Comparison of ENCODE assay signal across 29 mouse cellular contexts in the genomic region with DNA sequence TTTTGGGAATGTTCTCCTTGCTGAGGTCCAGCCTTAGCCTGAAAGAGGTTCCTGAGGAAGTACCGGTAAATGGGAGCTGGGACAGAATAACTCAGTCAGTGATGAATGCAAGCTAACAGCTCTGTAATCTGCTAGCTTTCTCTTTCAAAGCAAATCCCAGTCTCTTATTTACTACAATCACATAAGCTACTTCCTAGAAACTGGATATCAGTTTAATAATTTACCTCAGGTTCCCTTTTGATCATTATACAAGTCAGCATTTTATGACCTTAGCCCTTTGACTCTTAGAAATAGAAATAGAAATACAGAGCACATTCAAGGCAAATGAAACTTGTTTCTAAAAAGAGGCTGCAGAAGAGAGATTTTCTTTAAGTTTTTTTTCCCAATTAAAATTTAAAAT.
A peak's percentile ranks its signal among the peaks of the same experiment; 100 is the strongest.
DNase-seq lines count a peak whose midpoint lies in the region; ATAC-seq and TF ChIP-seq lines count a peak whose summit lies in the region.
"Had no signal": no experiment of that assay in that cellular context is flagged by ENCODE, and none has a peak within 500 bp of the region (broad histone marks: within the 10 kb centered on the region; RNA-seq: fewer than 3 reads in every experiment).

No protein-coding gene starts in this region.

- H3K4me2 ChIP-seq in kidney, embryonic 14.5 days (replicated peaks; ENCODE audit: low read depth, low read length): no peak overlapping the region
- peak overlapping the region; percentile 7; the same call in 1 of the 2 replicates for H3K4me2 ChIP-seq in liver, postnatal 0 days (ENCODE audit: low read depth, low read length)
- H3K4me2 ChIP-seq in liver, embryonic 11.5 days: no peak overlapping the region
- H3K4me2 ChIP-seq: embryonic facial prominence, embryonic 13.5 days; forebrain, embryonic 12.5 days; forebrain, embryonic 15.5 days; heart, embryonic 13.5 days; hindbrain, embryonic 14.5 days had no signal

- no peaks in the 10 kb centered on the region; the same call in 1 of the 2 replicates for H3K9me3 ChIP-seq in kidney, embryonic 14.5 days (ENCODE audit: control insufficient read depth, low read length)
- no peaks in the 10 kb centered on the region for H3K9me3 ChIP-seq in liver, postnatal 0 days (ENCODE audit: low read length)
- no peaks in the 10 kb centered on the region for H3K9me3 ChIP-seq in liver, embryonic 11.5 days (ENCODE audit: control insufficient read depth, low read length)
- H3K9me3 ChIP-seq: embryonic facial prominence, embryonic 10.5 days; embryonic facial prominence, embryonic 13.5 days; forebrain, embryonic 12.5 days; forebrain, embryonic 15.5 days; G1E; heart, embryonic 10.5 days; heart, embryonic 13.5 days had no signal

- no peak for TF ChIP-seq POLR2A in small intestine, adult 2 months (IDR thresholded peaks at IDR 0.05; ENCODE audit: low read depth, low read length)

- no peak overlapping the region for H3K27ac ChIP-seq in kidney, embryonic 14.5 days (ENCODE audit: low read depth, low read length)
- H3K27ac ChIP-seq in liver, postnatal 0 days (ENCODE audit: low read depth): 0 out of 2 replicates have a peak overlapping the region, but pooled peaks have one; percentile 39
- no peak overlapping the region for H3K27ac ChIP-seq in liver, embryonic 11.5 days (ENCODE audit: low read depth, low read length)
- peak overlapping the region; percentile 71 for H3K27ac ChIP-seq in small intestine, adult 2 months (ENCODE audit: insufficient read depth, low read depth, low read length)
- H3K27ac ChIP-seq: embryonic facial prominence, embryonic 10.5 days; embryonic facial prominence, embryonic 13.5 days; forebrain, embryonic 12.5 days; forebrain, embryonic 15.5 days; heart, adult 2 months; heart, embryonic 10.5 days; heart, embryonic 13.5 days; hindbrain, embryonic 14.5 days; hindbrain, postnatal 0 days had no signal

- no peaks in the 10 kb centered on the region for H3K36me3 ChIP-seq in kidney, embryonic 14.5 days (ENCODE audit: control insufficient read depth, insufficient read depth, low read length)
- no peaks in the 10 kb centered on the region for H3K36me3 ChIP-seq in liver, postnatal 0 days (replicated peaks; ENCODE audit: insufficient read depth, low read length)
- H3K36me3 ChIP-seq in liver, embryonic 11.5 days (ENCODE audit: control insufficient read depth, insufficient read depth, low read length): no peaks in the 10 kb centered on the region
- H3K36me3 ChIP-seq in small intestine, adult 2 months (ENCODE audit: control insufficient read depth, insufficient read depth, low read length): no peaks in the 10 kb centered on the region
- H3K36me3 ChIP-seq: embryonic facial prominence, embryonic 10.5 days; embryonic facial prominence, embryonic 13.5 days; forebrain, embryonic 12.5 days; forebrain, embryonic 15.5 days; G1E; heart, embryonic 10.5 days; heart, embryonic 13.5 days had no signal

- H3K4me1 ChIP-seq in kidney, embryonic 14.5 days (ENCODE audit: control insufficient read depth, insufficient read depth, low read length): no peaks in the 10 kb centered on the region
- no peaks in the 10 kb centered on the region for H3K4me1 ChIP-seq in liver, postnatal 0 days (ENCODE audit: insufficient read depth)
- H3K4me1 ChIP-seq in liver, embryonic 11.5 days (replicated peaks; ENCODE audit: control insufficient read depth, insufficient read depth, low read length): no peaks in the 10 kb centered on the region
- H3K4me1 ChIP-seq in small intestine, adult 2 months (ENCODE audit: control insufficient read depth, insufficient read depth, insufficient read length, low read length): peaks cover 17% of the 10 kb centered on the region
- H3K4me1 ChIP-seq: embryonic facial prominence, embryonic 10.5 days; embryonic facial prominence, embryonic 13.5 days; forebrain, embryonic 12.5 days; forebrain, embryonic 15.5 days; heart, embryonic 10.5 days; heart, embryonic 13.5 days had no signal

- TF ChIP-seq CTCF in liver, postnatal 0 days (IDR thresholded peaks at IDR 0.05; ENCODE audit: low read depth): no peak
- TF ChIP-seq CTCF in small intestine, adult 2 months (IDR thresholded peaks at IDR 0.05; ENCODE audit: extremely low read depth, insufficient read length, insufficient replicate concordance, low read depth, low read length): no peak

- H3K4me3 ChIP-seq in kidney, embryonic 14.5 days (ENCODE audit: low read length): no peak overlapping the region
- H3K4me3 ChIP-seq in liver, postnatal 0 days (ENCODE audit: low read depth, low read length): no peak overlapping the region
- no peak overlapping the region for H3K4me3 ChIP-seq in liver, embryonic 11.5 days (ENCODE audit: low read depth, low read length)
- H3K4me3 ChIP-seq in small intestine, adult 2 months (ENCODE audit: low read depth, low read length): no peak overlapping the region
- H3K4me3 ChIP-seq: embryonic facial prominence, embryonic 10.5 days; embryonic facial prominence, embryonic 13.5 days; erythroblast, embryonic 14.5 days; forebrain, embryonic 12.5 days; forebrain, embryonic 15.5 days; heart, adult 2 months; heart, embryonic 10.5 days; heart, embryonic 13.5 days had no signal

- peak; percentile 20 for DNase-seq in kidney, adult 9 months
- DNase-seq in liver, postnatal 0 days: no peak
- no peak for DNase-seq in liver, embryonic 11.5 days (ENCODE audit: low spot score)
- no peak for DNase-seq in cerebellum, postnatal 10 days
- DNase-seq: adrenal gland, postnatal 10 days; adrenal gland, postnatal 36 days; B cell, adult 2 months; cerebellum, adult 18-20 months; cerebellum, adult 9-10 months; cerebellum, postnatal 25 days; embryo, embryonic 11 days; gastrocnemius, postnatal 36 days; heart, adult 2 months; heart, postnatal 14 days; heart, postnatal 4 days had no signal

- H3K27me3 ChIP-seq in kidney, embryonic 14.5 days (ENCODE audit: control insufficient read depth, insufficient read depth, low read length): no peaks in the 10 kb centered on the region
- no peaks in the 10 kb centered on the region for H3K27me3 ChIP-seq in liver, postnatal 0 days (ENCODE audit: insufficient read depth, low read length)
- no peaks in the 10 kb centered on the region for H3K27me3 ChIP-seq in liver, embryonic 11.5 days (replicated peaks; ENCODE audit: control insufficient read depth, insufficient read depth, low read length)
- no peaks in the 10 kb centered on the region for H3K27me3 ChIP-seq in small intestine, adult 2 months (ENCODE audit: control insufficient read depth, insufficient read depth, low read length)
- H3K27me3 ChIP-seq: CH12.LX; embryonic facial prominence, embryonic 13.5 days; forebrain, embryonic 12.5 days; forebrain, embryonic 15.5 days; heart, embryonic 13.5 days; Patski had no signal

- TF ChIP-seq EP300 in liver, postnatal 0 days (IDR thresholded peaks at IDR 0.05; ENCODE audit: low read depth): no peak; the same call in 1 of the 2 replicates

- no peak overlapping the region for H3K9ac ChIP-seq in kidney, embryonic 14.5 days (ENCODE audit: low read depth, low read length)
- no peak overlapping the region for H3K9ac ChIP-seq in liver, postnatal 0 days (replicated peaks)
- H3K9ac ChIP-seq in liver, embryonic 11.5 days (ENCODE audit: low read depth, low read length): no peak overlapping the region
- H3K9ac ChIP-seq: embryonic facial prominence, embryonic 13.5 days; forebrain, embryonic 12.5 days; forebrain, embryonic 15.5 days; heart, embryonic 13.5 days; hindbrain, embryonic 14.5 days had no signal

- no peak for ATAC-seq in kidney, embryonic 14.5 days (ENCODE audit: low FRiP score, low TSS enrichment)
- ATAC-seq in liver, postnatal 0 days: no peak
- ATAC-seq in liver, embryonic 11.5 days (replicated peaks; ENCODE audit: low FRiP score): no peak
- ATAC-seq: forebrain, embryonic 15.5 days; hindbrain, postnatal 0 days; Patski had no signal

- WGBS in kidney, embryonic 14.5 days: 84% methylated on average over 1 of the region's 1 CpGs
- 83% methylated on average over 1 of the region's 1 CpGs for WGBS in liver, postnatal 0 days (ENCODE audit: insufficient replicate concordance)
- 90% methylated on average over 1 of the region's 1 CpGs for WGBS in liver, embryonic 11.5 days
- WGBS in small intestine, adult 2 months: 35% methylated on average over 1 of the region's 1 CpGs

Comparison
In these comparisons a context has a peak if more than half of its experiments do, and no peak if none do; other contexts are left out.
1. H3K27ac ChIP-seq: peak in liver, postnatal 0 days (single experiment) and small intestine, adult 2 months (single experiment); none in kidney, embryonic 14.5 days (single experiment) and liver, embryonic 11.5 days (single experiment).